In genomic region chr7:28811640-28812275, GRCm38 (mm10) we compare ENCODE assay signal across 8 mouse cellular contexts. TPM values are rescaled to one million over a fixed set of nuclear protein-coding genes. Genes with fewer than 3 reads are reported as not detected.
DNase-seq lines count a peak whose midpoint lies in the region; ATAC-seq and TF ChIP-seq lines count a peak whose summit lies in the region.

No protein-coding gene starts in this region.

- no peaks in the 10 kb centered on the region for H3K27me3 ChIP-seq in heart, embryonic 11.5 days (ENCODE audit: control insufficient read depth, insufficient read depth, low read length)
- H3K27me3 ChIP-seq in forebrain, postnatal 0 days (ENCODE audit: insufficient read depth, low read length) = no peaks in the 10 kb centered on the region
- no peaks in the 10 kb centered on the region for H3K27me3 ChIP-seq in liver, embryonic 16.5 days (ENCODE audit: control insufficient read depth, insufficient read depth, low read depth, low read length)

- in situ Hi-C loops in ES-E14 (cut with MboI; ENCODE audit: low sequenced_read_pairs in 2 of 2, unreplicated experiment in 2 of 2) = no loop called here

- H3K9ac ChIP-seq in heart, embryonic 11.5 days (ENCODE audit: low read depth, low read length) = peak overlapping the region; percentile 98
- H3K9ac ChIP-seq in ES-E14 (ENCODE audit: insufficient read depth, low read depth, low read length, poor library complexity, severe bottlenecking) = peak overlapping the region; percentile 100
- H3K9ac ChIP-seq in forebrain, postnatal 0 days = peak overlapping the region; percentile 96
- H3K9ac ChIP-seq in liver, embryonic 16.5 days (ENCODE audit: low read depth, low read length) = peak overlapping the region; percentile 90

- TF ChIP-seq CTCF in forebrain, postnatal 0 days (IDR thresholded peaks at IDR 0.05; ENCODE audit: low read depth) = no peak

- no peak for ATAC-seq in heart, embryonic 11.5 days (replicated peaks; ENCODE audit: insufficient number of reproducible peaks, low FRiP score, low TSS enrichment)
- ATAC-seq in forebrain, postnatal 0 days = no peak
- no peak for ATAC-seq in liver, embryonic 16.5 days (ENCODE audit: low read depth)

- peaks cover 44% of the 10 kb centered on the region for H3K4me1 ChIP-seq in heart, embryonic 11.5 days (ENCODE audit: control insufficient read depth, insufficient read depth, low read length)
- H3K4me1 ChIP-seq in ES-E14 (ENCODE audit: control insufficient read depth in 2 of 2, insufficient read depth in 2 of 2, low read length in 2 of 2, poor library complexity in 1 of 2) = peaks cover 1 to 18% of the 10 kb centered on the region in 2 experiments; a peak in 3 of 4 replicates
- H3K4me1 ChIP-seq in forebrain, postnatal 0 days (ENCODE audit: insufficient read depth) = peaks cover 16% of the 10 kb centered on the region
- peaks cover 58% of the 10 kb centered on the region for H3K4me1 ChIP-seq in liver, embryonic 16.5 days (ENCODE audit: control insufficient read depth, low read depth, low read length)

- no peak for DNase-seq in heart, adult 8-10 months (ENCODE audit: low spot score)
- no peak for DNase-seq in ES-E14 (ENCODE audit: low read depth, low spot score)
- no peak for DNase-seq in forebrain, postnatal 0 days
- DNase-seq in spleen, adult 12 weeks (ENCODE audit: low spot score) = no peak
- DNase-seq in thymus, postnatal 25 days = no peak
- no peak for DNase-seq in urinary bladder, postnatal 14 days (ENCODE audit: low spot score)

- H3K27ac ChIP-seq in heart, embryonic 11.5 days (ENCODE audit: low read depth, low read length) = peak overlapping the region; percentile 99
- H3K27ac ChIP-seq in ES-E14 (ENCODE audit: insufficient read depth, low read depth, low read length, poor library complexity, severe bottlenecking) = peak overlapping the region; percentile 99
- peak overlapping the region; percentile 99 for H3K27ac ChIP-seq in forebrain, postnatal 0 days (ENCODE audit: low read depth, low read length)
- peak overlapping the region; percentile 94; the same call in 1 of the 2 replicates for H3K27ac ChIP-seq in liver, embryonic 16.5 days (ENCODE audit: low read length)

- H3K4me3 ChIP-seq in heart, embryonic 11.5 days (ENCODE audit: low read depth, low read length) = peak overlapping the region; percentile 88
- H3K4me3 ChIP-seq in ES-E14 (ENCODE audit: insufficient read depth in 1 of 2, low read depth in 1 of 2, low read length in 2 of 2, poor library complexity in 1 of 2, severe bottlenecking in 1 of 2) = peak overlapping the region; percentile 74 to 96
- H3K4me3 ChIP-seq in forebrain, postnatal 0 days (ENCODE audit: low read depth, low read length) = peak overlapping the region; percentile 97
- peak overlapping the region; percentile 91 for H3K4me3 ChIP-seq in liver, embryonic 16.5 days (ENCODE audit: low read depth, low read length)

- peaks cover 37% of the 10 kb centered on the region for H3K36me3 ChIP-seq in heart, embryonic 11.5 days (ENCODE audit: control insufficient read depth, insufficient read depth, low read length)
- peaks cover 48% of the 10 kb centered on the region for H3K36me3 ChIP-seq in ES-E14 (ENCODE audit: control insufficient read depth, insufficient read depth, low read length, poor library complexity, severe bottlenecking)
- H3K36me3 ChIP-seq in forebrain, postnatal 0 days (ENCODE audit: insufficient read depth) = peaks cover 37% of the 10 kb centered on the region
- H3K36me3 ChIP-seq in liver, embryonic 16.5 days (ENCODE audit: control insufficient read depth, insufficient read depth) = peaks cover 38% of the 10 kb centered on the region

- 6% methylated on average over 7 of the region's 7 CpGs for WGBS in heart, embryonic 11.5 days (ENCODE audit: insufficient replicate concordance)
- 8% methylated on average over 7 of the region's 7 CpGs for WGBS in forebrain, postnatal 0 days
- 5% methylated on average over 7 of the region's 7 CpGs for WGBS in liver, embryonic 16.5 days (ENCODE audit: insufficient replicate concordance)

- H3K9me3 ChIP-seq in heart, embryonic 11.5 days (replicated peaks; ENCODE audit: control insufficient read depth, low read length) = no peaks in the 10 kb centered on the region
- no peaks in the 10 kb centered on the region for H3K9me3 ChIP-seq in ES-E14 (ENCODE audit: control insufficient read depth, insufficient read depth, low read depth, low read length)
- no peaks in the 10 kb centered on the region for H3K9me3 ChIP-seq in forebrain, postnatal 0 days (ENCODE audit: low read length)
- no peaks in the 10 kb centered on the region for H3K9me3 ChIP-seq in liver, embryonic 16.5 days (replicated peaks; ENCODE audit: control insufficient read depth, low read length)

- peak overlapping the region; percentile 94 for H3K4me2 ChIP-seq in heart, embryonic 11.5 days
- peak overlapping the region; percentile 69 for H3K4me2 ChIP-seq in forebrain, postnatal 0 days (ENCODE audit: low read depth)
- H3K4me2 ChIP-seq in liver, embryonic 16.5 days (ENCODE audit: low read depth, low read length) = peak overlapping the region; percentile 77

TF ChIP-seq in ES-E14, 5 proteins besides CTCF, POLR2A, EP300 and RAD21:
- TF ChIP-seq ZC3H11A (IDR thresholded peaks at IDR 0.05; ENCODE audit: borderline replicate concordance, low read depth, low read length) (no peak), HCFC1 (IDR thresholded peaks at IDR 0.05; ENCODE audit: borderline replicate concordance, insufficient read depth, low read length) (no peak), ZNF384 (IDR thresholded peaks at IDR 0.05; ENCODE audit: low read depth, low read length) (no peak), MAFK (IDR thresholded peaks at IDR 0.05; ENCODE audit: insufficient read depth, low read depth, low read length) (no peak), CHD2 (IDR thresholded peaks at IDR 0.05; ENCODE audit: low read depth, low read length) (no peak)

RNA-seq across cellular contexts. Expression of gene Hnrnpl, which starts 3.4 kb away (rescaled TPM):
- polyA plus RNA-seq in heart, embryonic 11.5 days (2014; fragmentation: Nextera tagmentation; extraction: Ambion mirVana) = 210 and 212 TPM in 2 replicates
- total RNA-seq in heart, adult 8-10 months (2022) = 100 to 1,000 TPM; 185 to 230 (median 214) TPM
- total RNA-seq in ES-E14 (2012; rRNA removed) = 464 and 530 TPM in 2 replicates
- 261 and 264 TPM in 2 replicates for total RNA-seq in forebrain, postnatal 0 days (2014; rRNA removed)
- polyA plus RNA-seq in forebrain, postnatal 0 days (2015; fragmentation: Nextera tagmentation; extraction: Ambion mirVana) = 172 TPM in 2 replicates
- 69.0 and 80.7 TPM in 2 replicates for polyA plus RNA-seq in liver, embryonic 16.5 days (2015; fragmentation: Nextera tagmentation; extraction: Ambion mirVana)

RNA-seq across cellular contexts. Expression of gene Ech1, which starts 13.3 kb away (rescaled TPM):
- polyA plus RNA-seq in heart, embryonic 11.5 days (2014; fragmentation: Nextera tagmentation; extraction: Ambion mirVana) = 139 and 149 TPM in 2 replicates
- total RNA-seq in heart, adult 8-10 months (2022) = 1,000 to 10,000 TPM; 2,066 to 2,754 (median 2,219) TPM
- total RNA-seq in ES-E14 (2012; rRNA removed) = 64.1 and 75.6 TPM in 2 replicates
- 79.6 and 88.3 TPM in 2 replicates for total RNA-seq in forebrain, postnatal 0 days (2014; rRNA removed)
- 101 and 110 TPM in 2 replicates for polyA plus RNA-seq in forebrain, postnatal 0 days (2015; fragmentation: Nextera tagmentation; extraction: Ambion mirVana)
- 172 and 201 TPM in 2 replicates for polyA plus RNA-seq in liver, embryonic 16.5 days (2015; fragmentation: Nextera tagmentation; extraction: Ambion mirVana)

RNA-seq across cellular contexts. Expression of gene Lgals4, which starts 21.9 kb away (rescaled TPM):
- 2.2 and 3.9 TPM in 2 replicates for polyA plus RNA-seq in heart, embryonic 11.5 days (2014; fragmentation: Nextera tagmentation; extraction: Ambion mirVana)
- total RNA-seq in heart, adult 8-10 months (2022) = 10 to 100 TPM; 17.3 to 32.1 (median 24.6) TPM
- total RNA-seq in ES-E14 (2012; rRNA removed) = 5.5 and 9.6 TPM in 2 replicates
- 2.4 and 5.2 TPM in 2 replicates for total RNA-seq in forebrain, postnatal 0 days (2014; rRNA removed)
- polyA plus RNA-seq in forebrain, postnatal 0 days (2015; fragmentation: Nextera tagmentation; extraction: Ambion mirVana) = 3.3 and 3.5 TPM in 2 replicates
- polyA plus RNA-seq in liver, embryonic 16.5 days (2015; fragmentation: Nextera tagmentation; extraction: Ambion mirVana) = 6.2 and 22.3 TPM in 2 replicates

RNA-seq across cellular contexts. Expression of gene Rinl, which starts 23.0 kb away (rescaled TPM):
- polyA plus RNA-seq in heart, embryonic 11.5 days (2014; fragmentation: Nextera tagmentation; extraction: Ambion mirVana) = 2.4 and 2.5 TPM in 2 replicates
- total RNA-seq in heart, adult 8-10 months (2022) = 1 to 10 TPM; 1.4 to 3.0 (median 1.6) TPM
- 17.2 and 18.9 TPM in 2 replicates for total RNA-seq in ES-E14 (2012; rRNA removed)
- total RNA-seq in forebrain, postnatal 0 days (2014; rRNA removed) = 2.1 and 2.2 TPM in 2 replicates
- polyA plus RNA-seq in forebrain, postnatal 0 days (2015; fragmentation: Nextera tagmentation; extraction: Ambion mirVana) = 1.6 TPM in 2 replicates
- polyA plus RNA-seq in liver, embryonic 16.5 days (2015; fragmentation: Nextera tagmentation; extraction: Ambion mirVana) = 8.1 and 8.7 TPM in 2 replicates

RNA-seq across cellular contexts. Expression of gene Nfkbib, which starts 44.4 kb away (rescaled TPM):
- 34.7 and 38.0 TPM in 2 replicates for polyA plus RNA-seq in heart, embryonic 11.5 days (2014; fragmentation: Nextera tagmentation; extraction: Ambion mirVana)
- total RNA-seq in heart, adult 8-10 months (2022) = 10 to 100 TPM; 22.8 to 29.1 (median 28.1) TPM
- total RNA-seq in ES-E14 (2012; rRNA removed) = 17.7 and 20.1 TPM in 2 replicates
- 18.0 and 19.2 TPM in 2 replicates for total RNA-seq in forebrain, postnatal 0 days (2014; rRNA removed)
- 59.8 and 75.4 TPM in 2 replicates for polyA plus RNA-seq in forebrain, postnatal 0 days (2015; fragmentation: Nextera tagmentation; extraction: Ambion mirVana)
- polyA plus RNA-seq in liver, embryonic 16.5 days (2015; fragmentation: Nextera tagmentation; extraction: Ambion mirVana) = 29.3 TPM in 2 replicates

Comparison
In these comparisons a context has a peak if more than half of its experiments do, and no peak if none do; other contexts are left out.
1. RNA of gene Ech1, which starts 13.3 kb away (total RNA-seq): 2,066 to 2,754 TPM in heart, adult 8-10 months; 79.6 to 88.3 TPM in forebrain, postnatal 0 days and 64.1 to 75.6 TPM in ES-E14; every median in the first group is over 10 times any median in the second.
2. Peak in every context shown above with its lines, with median percentiles within 50 percentile points of each other: H3K27ac ChIP-seq, H3K4me2 ChIP-seq, H3K4me3 ChIP-seq and H3K9ac ChIP-seq.